Mouse (Mus musculus): ENCODE measurements around the gene Tmem110.

Gene Tmem110

DNA sequence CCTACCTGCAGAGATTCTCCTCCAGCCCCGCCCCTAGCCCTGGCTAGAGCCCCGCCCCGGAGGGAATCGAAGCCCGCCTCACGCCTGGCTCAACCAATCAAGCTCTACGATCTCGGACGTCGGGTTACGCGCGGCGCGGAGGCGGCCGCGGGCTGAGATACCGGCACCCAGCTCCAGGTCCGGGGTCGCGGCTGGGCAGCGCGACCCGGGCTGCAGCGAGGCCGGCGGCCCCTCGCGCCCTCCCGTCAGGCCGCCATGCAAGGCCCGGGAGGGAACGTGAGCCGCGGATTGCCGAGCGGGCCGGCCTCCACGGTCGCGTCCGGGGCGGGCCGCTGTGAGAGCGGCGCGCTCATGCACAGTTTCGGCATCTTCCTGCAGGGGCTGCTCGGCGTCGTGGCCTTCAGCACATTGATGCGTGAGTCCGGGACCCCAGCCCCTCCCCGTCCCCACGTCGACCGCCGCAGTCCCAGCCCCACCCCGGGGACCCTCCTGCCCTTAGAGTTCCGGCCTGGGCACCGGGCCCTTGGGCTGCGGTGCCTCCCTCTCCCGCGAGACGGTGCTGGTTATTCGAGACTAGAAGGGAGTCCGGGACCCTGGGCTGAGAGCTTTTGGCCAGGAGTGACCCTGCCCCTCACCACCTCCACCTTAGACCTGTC, at the start of gene Tmem110:
Gene Tmem110, plus strand, starts transcription at position 115 of the 656 bp plus-strand sequence.
- peak; percentile 70 to 79 for DNase-seq (ENCODE audit: low spot score in 2 of 2)

DNA sequence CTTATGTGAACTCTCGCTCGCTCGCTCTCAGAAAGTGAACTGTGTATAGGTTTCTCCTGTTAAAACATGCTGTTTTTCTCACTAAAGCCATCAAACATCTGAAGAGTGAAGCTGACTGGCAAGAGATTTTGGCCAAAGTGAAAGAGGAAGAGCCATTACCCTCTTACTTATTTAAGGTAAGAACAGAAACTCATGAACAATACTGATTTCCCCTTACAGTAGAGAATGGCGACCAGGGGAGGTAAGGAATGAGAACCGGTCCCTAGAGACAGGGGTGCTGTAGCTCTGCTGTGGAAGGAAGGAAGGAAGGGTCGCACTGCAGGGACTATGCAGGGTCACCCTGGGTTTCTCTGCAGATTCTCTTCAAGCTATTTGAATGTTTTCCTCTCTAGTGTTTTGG, 40.8 kb upstream of the Tmem110 start:
- no peak for DNase-seq (ENCODE audit: low spot score in 2 of 2)

DNA sequence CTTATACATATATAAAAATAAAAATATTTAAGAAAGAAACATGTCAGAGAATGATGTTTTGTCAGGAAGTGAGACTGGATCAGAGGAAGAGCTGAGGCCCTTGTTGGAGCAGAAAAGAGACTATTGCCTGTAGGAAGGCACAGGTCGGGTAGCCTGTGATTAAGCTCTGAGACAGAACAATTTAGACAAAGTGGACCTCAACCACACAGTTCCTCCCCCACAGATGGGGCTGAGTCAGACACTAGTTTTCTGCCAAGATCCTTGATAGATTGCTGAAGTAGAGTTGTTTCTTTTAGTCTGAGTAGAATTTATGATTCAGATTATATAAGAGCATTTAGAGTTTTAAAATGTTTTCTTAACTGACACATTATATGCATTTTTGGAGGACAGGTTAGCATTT, 35.9 kb upstream of the Tmem110 start:
- no peak for DNase-seq (ENCODE audit: low spot score in 2 of 2)

DNA sequence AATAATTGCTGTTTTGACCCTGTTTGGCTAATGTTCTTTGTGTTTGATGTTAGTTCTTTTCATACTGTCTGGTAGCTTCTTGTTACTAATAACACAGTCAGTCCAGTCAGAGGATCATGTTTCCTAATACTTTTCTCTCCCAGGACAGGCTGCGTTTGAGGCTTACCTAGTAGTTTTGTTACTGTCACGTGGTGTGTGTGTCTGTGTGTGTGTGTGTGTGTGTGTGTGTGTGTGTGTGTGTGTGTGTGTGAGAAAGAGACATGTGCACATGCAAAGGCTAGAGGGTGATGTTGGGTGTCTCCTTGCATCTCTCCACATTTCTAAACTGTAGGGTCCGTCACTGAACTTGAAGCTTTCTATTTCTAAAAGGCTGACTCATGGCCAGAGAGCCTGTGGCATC, 32.5 kb upstream of the Tmem110 start:
- no peak for DNase-seq (ENCODE audit: low spot score in 2 of 2)

DNA sequence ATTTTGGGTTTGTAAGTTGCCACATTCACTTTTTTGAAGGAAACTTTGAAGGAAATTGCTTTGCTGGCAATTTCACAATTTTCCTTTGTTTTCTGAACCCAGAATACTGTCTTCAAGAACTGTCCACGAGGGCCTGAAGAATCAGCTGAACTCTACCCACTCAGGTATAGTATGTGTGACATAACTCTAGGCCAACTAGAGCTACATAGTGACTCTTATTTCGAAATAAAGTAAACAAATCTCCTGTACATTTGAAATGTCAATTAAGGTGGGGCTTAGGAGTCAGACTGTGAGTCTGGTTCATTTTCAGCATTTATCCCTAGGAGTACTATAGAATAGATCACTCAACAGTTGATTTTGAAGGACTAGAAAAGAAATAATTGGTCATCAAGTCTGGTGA, 23.6 kb upstream of the Tmem110 start:
- no peak for DNase-seq (ENCODE audit: low spot score in 2 of 2)

DNA sequence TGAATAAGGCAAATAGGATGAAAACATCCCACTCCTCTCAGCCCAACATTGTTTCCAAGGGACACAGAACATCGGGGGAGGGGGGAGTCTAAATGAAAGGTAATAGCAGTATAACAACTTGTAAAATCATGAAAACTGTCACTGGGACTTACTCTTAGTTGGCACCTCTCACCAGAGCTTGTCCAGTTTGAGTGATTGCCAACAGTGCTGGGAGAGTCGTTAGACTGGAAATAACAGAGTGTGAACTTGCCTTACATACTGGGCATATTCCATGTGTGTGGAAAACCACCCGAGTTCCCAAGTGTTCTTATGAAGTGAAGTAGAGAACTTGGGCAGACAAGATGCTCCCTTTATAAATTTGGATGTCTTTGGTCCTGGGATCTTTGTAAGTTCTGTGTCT, 4.3 kb upstream of the Tmem110 start:
- DNase-seq (ENCODE audit: low spot score in 2 of 2) = no peak

DNA sequence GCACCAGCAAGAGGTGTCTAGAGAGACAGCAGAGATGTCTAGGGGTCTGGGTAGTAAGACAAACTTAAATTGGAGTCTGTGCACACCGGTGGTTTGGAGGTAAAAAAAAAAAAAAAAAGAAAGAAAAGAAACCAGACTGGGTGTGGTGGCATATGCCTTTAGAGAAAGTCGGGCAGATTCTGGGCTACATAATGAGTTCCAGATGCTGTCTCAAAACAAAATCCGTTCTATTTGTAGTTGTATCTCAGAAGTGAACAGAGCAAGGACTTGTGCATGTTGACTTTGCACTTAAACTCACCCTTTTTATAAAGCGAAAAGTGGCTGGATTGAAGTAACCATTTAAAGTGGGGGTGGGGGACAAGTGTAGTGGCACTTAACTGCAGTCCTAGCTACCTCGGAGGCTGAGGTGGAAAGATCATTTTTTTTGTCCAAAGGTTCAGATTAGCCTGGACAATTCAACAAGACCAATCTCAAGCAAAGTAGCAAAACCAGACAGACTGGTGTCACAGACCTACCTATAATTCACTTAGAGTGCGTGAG, 864 bp upstream of the Tmem110 start:
- no peak for DNase-seq (ENCODE audit: low spot score in 2 of 2)

DNA sequence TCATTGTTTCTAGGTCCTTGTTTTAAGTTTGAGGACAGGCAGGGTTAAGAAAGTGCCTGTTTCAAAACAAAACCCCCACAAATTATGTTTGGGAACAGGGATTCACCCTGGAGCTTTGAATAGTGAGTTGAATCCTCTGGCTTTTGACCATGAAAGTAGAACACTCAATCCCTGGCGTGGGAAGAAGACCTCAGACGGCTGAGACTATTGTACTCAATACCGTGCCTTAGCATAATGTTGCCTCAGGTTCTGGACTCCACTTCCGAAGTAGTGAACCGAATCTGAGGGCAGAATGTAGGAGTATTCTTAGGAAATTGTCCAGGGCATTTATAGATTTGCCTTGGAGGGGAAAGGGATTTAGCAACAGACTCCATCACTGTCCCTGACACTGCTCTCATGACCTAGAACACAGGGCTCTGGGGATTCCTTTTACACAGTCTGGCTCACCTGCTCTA, 342 bp upstream of the Tmem110 start:
- no peak for DNase-seq (ENCODE audit: low spot score in 2 of 2)

DNA sequence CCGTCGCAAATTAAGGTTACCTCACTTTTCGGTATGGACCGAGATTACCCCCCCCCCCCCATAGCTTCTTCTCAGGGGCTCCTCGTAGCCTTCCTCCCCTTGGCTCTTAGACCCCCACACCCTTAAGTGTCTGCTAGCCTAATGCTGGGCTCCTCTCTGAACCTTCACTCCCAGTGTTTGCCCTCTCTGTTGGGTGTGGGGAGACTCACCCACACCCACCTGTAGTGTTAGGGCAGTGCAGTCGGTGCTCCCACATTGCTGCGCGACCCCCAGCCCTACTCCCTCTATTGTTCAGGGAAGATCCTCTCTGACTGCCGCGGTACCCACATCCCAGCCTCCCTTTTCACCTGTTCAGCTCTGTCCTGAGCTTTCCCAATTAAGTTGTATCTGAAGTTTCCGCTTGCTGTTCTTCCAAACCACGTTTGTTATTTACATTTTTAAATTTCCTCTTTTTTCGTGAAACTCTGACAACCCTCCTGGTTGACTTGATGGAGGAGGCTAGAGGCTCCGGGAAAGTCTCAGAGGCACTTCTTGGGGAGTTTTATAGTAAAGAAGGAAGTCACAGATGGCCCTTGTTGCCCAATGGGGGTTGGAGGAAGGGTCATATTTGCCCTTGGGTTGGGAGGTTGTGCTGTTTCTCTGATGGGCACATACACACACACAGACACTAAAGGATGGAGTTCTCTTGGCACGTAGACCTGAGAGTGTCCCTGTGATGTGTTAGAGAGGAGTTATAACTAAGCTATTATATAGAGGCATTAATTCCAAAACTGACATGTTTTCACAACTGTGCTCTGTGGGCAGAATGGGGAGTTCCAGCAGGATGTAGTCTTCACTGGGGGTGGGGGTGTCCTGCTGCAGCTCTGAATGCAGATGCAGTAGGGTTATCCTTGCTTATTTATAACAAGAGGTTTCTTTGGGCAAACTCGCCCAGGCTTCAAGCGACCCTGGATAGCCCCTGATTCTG, 1.1 kb downstream of the Tmem110 start:
- DNase-seq (ENCODE audit: low spot score in 2 of 2) = no peak

DNA sequence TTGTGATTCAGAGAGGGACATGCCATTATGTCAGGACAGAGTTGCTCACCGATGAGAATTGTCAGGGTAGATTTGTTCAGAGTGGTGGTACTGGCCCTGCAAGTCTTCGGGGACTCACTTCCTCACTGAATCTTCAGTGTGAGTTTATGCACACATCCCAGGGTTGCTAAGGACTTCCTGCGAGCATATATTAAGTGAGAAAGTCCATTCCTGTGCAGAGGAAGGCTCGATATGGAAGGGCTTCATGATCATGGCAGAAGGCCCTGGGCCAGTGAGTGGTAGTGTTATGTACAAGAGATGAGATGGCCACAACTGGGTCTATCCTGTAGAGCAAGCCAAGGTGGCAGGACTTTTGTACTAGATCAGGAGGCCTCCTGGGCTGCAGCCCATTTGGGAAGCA, 2.1 kb downstream of the Tmem110 start:
- no peak for DNase-seq (ENCODE audit: low spot score in 2 of 2)

DNA sequence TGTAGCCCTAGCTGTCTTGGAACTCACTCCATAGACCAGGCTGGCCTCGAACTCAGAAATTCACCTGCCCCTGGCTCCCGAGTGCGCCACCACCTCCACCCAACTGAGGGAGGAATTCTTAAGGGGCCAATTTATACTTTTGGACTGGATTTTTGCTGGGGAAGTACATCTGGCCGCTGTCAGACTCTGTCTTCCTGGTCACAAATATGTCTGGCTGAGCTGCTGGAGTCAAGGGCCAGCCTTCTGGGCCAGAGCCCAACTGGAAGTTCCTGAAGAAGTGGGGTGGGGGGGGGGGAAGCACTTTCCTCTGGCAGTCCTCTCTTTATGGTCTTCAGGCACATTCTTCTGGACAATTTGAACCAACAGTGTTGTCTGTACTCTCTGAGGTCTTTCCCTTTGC, 2.7 kb downstream of the Tmem110 start:
- no peak for DNase-seq (ENCODE audit: low spot score in 2 of 2)

DNA sequence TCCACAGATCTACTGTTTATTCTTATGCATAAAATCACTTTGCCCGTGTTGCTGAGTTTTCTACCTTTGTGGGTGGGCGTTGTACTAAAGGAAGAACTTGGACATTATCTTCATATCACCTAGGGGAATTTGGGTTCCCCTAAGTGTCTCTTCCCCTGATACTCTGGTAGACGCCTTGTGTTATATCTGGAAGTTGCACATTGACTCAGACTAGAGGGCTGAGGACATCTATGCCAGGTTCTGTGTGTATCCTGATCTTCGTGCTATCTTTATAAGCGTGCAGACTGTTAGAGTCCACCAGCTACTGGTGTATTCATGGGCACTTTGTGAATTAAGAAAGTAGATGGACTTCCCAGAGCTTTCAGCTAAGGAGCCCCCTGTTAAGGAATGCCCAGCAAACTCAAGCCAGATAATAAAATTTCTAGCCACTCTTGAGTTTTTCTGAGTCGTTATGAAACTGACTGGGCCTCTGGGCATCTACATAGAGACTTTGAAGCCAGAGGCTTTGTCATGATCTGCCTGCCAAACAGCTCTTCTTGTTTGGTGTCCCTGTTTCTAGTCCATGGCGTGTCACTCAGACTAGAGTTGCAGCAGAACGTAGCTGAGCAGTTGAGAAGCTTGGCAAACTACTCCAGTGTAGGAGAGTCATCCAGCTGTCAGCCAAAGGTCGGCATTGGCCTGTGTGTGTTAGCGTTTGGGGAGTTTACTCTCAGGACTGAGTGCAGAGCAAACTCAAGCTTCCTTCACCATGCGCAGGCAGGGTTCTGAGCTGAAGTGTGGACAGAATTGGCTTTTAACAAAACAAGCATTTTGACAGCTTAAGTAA, 3.5 kb downstream of the Tmem110 start:
- no peak for DNase-seq (ENCODE audit: low spot score in 2 of 2)

DNA sequence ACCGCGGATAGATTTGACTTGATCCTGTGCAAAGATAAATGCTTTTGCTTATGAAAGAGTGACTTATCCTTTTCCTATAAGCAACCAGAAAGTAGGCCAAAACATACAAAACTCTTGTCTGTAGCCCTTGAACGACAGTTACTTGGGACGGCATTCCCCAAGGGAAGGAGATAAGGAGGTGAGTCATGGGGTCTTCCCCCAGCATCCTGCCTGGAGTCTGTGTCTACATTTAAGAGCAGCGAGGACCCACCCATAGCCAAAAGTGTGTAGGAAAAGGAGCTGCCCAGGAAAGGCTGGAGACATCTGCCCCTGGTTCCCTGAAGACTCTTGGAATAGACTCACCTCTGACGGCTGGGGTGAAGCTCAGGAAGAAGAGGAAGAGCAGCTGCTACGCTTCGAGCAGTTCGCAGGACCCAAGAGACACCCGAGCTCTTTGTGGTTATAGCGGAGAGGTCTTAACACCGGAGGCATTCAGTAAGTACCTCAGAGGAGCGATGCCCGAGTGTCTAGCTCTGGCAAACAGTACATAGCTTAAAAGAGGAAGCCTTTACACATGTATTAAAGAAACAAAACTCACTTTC, 12.1 kb downstream of the Tmem110 start:
- no peak for DNase-seq (ENCODE audit: low spot score in 2 of 2)

DNA sequence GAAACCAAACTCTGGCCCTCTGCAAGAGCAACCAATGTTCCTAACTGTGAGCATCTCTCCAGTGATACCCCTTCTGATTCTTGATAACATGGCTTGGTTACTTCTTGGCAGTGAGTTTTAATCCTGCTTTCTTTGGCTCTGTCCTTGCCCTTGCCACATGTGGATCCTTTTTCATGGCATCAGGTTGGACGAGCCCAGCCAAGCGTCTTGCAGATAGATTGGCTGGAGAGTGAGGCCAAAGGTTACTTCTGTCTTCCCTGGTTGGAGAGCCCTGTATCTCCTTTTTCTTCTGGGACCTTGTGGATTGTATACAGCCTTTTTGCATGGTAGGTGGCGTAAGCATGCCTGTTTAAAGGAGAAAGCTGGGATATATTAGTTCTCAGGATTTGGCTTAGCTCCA, 18.3 kb downstream of the Tmem110 start:
- no peak for DNase-seq (ENCODE audit: low spot score in 2 of 2)

DNA sequence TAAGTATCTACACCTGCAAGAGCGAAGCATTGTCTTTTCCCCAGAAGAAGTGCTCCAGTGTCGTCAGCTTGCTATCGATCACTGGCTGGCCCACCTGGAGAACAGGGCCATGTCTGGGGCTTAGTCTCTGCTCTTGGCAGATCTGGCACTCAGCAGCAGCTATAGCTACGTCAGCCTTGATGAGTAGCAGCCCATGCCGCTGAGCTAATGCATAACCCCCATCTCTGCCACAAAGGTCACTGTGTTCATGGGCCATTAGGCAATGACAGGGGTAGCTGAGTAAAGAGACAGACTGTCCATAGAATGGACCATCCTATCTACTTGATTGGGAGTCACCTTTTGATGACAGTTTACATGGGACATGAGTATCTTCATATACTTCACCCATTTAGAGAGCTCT, 25.1 kb downstream of the Tmem110 start:
- no peak for DNase-seq (ENCODE audit: low spot score in 2 of 2)

DNA sequence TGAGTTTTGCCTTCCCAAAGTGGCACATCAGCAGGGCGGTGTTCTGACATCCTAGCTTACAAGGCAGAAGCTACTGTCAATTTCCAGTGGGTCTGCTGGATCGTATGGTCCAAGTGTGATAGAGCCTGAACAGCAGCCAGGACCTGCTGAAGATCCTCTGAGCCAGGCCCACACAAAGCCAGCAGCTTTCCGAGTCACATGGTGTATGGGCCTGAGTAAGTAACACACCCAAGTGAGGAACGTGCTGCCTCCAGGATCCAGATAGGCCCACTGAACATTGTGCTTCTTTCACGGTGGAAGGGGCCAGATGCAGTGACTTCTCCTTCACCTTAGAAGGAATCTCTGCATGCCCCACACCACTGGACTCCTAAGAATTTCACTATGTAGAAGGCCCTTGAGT, 26.9 kb downstream of the Tmem110 start:
- DNase-seq (ENCODE audit: low spot score in 2 of 2) = no peak

DNA sequence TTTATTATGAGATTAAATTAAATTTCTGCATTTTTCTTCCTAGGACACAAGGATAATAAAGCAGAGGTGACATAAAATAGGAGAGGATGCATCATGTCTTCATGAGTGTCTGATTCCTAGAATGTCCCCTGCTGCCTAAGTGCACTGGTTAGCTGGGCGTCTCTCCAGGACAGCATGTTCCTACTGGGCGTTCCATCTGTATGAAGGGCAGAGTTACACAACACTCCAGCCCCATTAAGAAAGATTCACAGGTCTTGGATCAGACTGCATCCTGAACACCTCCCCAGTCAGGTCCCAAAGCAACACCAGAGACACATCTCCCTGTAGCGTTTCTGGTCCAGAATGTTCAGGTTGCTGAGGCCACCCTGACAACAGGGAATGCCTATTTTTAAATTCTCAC, 29.9 kb downstream of the Tmem110 start:
- no peak for DNase-seq (ENCODE audit: low spot score in 2 of 2)

DNA sequence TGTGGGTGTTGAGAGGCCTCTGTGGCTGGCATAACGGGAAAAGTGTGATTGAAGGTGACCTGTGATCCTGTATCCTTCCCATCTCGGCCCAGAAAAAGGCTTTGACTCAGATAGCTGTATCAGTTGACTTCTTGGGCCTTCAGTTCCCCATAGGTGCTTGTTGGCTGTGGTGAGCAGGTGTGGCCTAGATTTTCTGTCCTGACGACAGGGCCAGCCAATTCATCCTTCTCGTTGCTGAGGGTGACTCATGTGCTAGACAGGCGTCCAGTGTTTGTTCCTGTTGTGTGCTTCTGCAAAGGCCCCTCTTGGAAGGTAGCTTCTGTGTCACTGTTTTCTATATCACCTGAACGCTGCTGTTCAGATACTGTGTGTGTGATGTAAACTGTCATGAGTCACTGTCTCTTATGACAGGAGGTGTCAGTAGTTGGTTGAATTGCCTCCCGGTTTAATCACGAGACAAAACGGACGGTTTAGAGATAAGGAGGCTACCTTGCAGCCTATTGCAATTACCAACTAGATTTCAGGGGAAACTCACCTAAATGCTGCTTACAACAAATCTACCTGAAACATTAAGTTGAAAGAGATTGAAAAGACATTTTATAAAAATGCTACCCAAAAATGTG, 31.6 kb downstream of the Tmem110 start:
- no peak for DNase-seq (ENCODE audit: low spot score in 2 of 2)

DNA sequence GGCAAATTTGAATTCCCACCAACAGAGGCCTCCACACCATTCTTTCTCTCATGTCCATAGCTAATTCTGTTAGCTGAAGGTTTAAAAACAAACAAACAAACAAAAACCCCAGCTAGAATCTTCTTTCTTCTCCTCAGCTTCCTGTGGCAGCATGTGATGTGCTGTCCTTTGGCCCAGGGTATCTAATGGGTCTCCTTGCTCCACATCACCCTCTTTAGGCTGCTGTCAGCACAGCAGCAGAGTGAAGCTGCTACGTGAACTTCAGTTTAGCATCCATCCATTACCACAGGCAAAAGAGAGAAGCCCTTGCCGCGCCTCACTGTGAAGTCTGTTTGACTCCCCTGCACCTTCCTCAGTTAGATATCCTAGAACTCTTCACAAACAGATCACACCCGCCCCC, 32.6 kb downstream of the Tmem110 start:
- DNase-seq (ENCODE audit: low spot score in 2 of 2) = no peak

DNA sequence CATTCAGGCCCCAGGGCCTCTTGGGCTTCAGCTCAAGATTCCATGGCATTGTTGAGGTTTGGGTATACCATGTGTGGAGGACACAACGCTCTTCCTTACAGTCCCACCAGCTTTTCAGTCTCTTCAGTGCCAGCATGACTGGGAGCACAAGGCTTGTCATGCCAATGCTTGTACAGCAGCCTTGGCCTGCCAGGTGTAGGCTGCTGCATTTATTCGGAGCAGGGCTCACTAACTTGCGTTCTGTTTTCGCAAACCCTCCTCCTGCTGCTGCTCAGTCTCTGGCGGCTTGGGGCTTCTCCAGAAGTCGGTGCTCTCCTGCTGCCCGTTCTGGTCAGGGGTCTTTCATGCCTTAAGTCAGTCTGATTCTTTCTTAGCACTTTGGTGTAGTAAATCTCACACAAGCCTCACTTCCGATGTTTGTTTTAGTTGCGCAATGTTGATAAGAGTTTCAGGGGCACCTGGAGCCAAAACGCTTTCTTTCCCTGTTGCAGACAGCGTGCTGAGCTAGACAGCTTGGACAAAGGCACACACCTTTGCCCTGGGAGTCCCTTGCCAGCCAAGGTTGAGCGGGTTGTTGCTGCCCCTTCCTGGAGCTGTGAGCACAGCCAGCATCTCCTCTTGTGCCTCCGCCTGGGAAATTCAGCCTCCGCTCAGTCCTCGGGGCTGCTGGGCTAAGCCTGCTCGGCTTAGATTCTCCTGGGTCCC, 36.2 kb downstream of the Tmem110 start:
- no peak for DNase-seq (ENCODE audit: low spot score in 2 of 2)

All from cerebellum, postnatal 4 days (tissue).